Mouse (Mus musculus) CD4-positive helper T cell, adult 2 months (primary cell): ENCODE measurements around the gene Fam173b.

Source experiments
- DNase-seq: peaks from one replicate; pipeline ENCODE4 v3.0.0-alpha.2; 2012; ENCODE audit warnings: low read depth, missing footprints, low spot score

Gene Fam173b

DNA sequence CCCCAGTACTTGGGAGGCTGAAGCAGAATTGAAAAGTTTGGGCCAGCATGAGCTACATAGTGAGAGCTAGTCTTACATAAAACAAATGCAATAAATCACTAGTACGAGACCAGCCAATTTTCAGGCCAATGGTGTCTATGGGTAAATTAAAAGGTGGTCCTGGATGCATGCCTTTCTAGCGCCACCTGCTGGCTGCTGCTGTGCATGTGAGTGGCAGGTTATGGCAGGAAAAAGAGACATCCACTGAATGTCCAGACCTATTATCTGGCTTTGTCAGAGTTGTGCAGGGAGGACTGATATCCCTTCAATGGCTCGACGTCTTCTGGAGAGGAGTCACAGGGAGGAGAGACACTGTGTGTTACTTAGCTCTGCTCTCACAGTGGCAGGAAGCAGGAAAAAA is 15.1 kb upstream of the Fam173b start:
- DNase-seq = peak; percentile 76

- no peak for DNase-seq
Measured at GRCm38 (mm10) chr15:31587789-31588188, 13.9 kb upstream of the Fam173b start.

DNA sequence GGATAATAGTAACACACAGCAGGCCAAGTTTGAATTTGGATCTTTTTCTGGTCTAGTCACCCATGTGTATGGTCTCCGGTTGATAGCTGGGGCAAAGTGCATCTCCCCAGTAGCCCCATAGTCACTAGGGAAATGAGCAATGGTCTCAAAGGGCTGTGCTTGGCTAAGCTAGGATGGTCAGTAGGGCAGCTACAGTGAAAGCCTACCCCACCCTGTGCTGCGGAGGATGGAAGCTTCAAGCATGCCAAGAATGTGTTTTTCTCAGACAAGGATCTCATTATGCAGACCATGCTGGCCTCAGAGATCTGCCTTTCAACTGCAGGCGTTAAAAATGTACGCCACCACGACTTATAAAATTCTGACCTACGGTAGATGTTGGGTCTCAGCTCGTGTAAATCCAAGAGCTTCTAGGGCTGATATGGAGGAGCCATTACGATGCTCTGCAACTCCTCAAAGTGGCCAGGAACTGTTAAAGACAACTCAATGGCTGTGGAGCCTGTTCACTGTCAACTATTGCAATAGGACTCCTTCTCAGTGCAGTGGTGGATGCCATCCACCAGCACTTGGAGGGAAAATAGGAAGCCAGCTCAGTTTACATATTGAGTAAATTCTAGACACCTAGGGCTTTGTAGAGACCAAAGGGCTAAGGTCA is 12.5 kb upstream of the Fam173b start:
- no peak for DNase-seq

DNA sequence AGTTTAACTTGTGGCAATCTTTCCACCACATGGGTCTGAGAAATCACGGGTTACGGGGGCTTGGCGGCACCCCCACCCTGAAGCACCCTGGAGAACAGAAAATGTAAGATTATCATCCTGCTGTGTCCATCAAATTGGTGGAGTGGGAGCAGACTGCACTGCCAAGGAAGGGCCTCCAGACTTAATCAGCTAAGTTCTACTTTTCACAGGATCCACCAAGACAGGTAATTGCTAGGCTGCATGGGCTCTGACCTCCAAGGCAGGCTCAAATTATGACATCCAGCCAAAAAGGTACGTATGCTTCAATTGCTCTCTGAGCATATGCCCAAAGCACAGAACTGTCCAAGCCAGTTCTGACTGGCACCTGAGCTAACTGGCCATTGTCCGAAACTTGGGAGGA is 11.5 kb upstream of the Fam173b start:
- no peak for DNase-seq

DNA sequence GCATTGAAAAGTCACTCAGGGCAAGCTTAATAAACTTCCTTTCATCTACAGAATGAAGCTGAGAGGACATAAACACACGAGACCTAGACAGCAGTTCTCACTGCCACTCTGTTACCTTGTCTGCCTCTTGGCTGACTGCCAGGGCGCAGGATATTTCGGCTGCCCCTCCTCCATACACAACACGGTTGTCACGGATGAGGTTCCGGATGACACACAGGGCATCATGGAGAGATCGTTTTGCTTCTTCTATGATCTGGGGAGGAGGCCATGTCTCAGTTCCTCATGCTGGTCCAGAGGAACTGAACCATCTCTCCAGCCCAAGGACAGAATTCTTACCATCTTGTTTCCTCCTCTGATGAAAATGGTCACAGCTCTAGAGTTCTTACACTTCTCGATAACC is 9.1 kb upstream of the Fam173b start:
- no peak for DNase-seq

GRCm38 (mm10) chr15:31594260-31594659 is 7.4 kb upstream of the Fam173b start:
- DNase-seq = no peak

- DNase-seq = no peak
Measured at GRCm38 (mm10) chr15:31595651-31596050, 6.0 kb upstream of the Fam173b start.

DNA sequence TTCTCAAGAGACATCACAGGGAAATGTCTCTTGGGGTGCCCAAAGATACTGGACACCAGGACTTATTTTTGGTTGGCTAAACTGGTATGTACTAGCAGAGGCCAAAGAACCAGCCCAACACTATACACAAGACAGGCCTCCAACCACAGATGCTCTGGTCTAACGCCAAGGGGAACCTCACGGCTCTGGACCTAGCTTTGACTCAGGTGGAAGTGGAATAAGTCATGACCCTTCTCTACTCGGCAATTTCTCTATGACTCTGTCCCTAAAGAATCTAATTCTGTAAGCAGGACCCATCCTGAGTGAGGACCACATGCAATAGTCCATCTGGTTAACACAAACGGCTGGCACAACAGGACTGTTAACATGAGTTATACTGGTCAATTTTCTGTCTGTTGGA is 1.8 kb upstream of the Fam173b start:
- DNase-seq = no peak

DNA sequence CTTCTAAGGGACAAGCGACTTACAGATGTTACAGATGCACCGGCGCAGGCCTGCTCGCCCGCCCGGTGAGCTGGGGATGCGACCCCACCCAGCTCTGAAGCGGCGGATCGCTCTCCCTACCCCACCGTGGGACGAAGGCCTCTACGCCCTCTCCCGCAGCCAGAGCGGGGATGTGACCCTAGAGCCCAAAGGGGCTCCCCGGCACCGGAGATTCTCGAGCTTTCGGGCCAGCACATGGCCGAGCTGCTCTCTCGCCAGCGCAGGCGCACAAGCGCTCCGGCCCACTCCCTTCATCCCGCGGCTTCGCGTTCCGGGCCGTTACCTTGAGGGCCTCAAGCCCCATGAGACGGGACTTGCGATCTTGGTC is 390 bp upstream of the Fam173b start:
- no peak for DNase-seq

GRCm38 (mm10) chr15:31602426-31602825 is 774 bp downstream of the Fam173b start:
- peak; percentile 68 for DNase-seq

DNA sequence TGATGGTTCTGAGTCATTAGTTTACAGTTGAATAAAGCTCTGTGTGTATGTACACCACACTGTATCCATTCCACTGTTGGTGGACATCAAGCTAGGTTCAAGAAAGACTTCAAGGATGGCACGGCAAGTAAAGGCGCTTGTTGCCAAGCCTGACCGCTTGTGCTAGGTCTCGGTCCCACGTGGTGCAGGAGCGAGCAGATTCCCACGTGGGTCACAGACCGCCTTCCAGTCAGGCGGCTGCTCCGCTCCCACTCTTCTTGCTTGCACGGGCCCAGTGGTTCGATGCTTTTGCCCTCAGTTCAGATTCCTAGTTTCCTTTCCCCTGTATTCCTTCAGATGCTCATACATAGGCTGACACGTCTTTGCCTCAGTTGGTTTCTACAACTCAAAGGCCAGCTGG is 1.5 kb downstream of the Fam173b start:
- no peak for DNase-seq

DNA sequence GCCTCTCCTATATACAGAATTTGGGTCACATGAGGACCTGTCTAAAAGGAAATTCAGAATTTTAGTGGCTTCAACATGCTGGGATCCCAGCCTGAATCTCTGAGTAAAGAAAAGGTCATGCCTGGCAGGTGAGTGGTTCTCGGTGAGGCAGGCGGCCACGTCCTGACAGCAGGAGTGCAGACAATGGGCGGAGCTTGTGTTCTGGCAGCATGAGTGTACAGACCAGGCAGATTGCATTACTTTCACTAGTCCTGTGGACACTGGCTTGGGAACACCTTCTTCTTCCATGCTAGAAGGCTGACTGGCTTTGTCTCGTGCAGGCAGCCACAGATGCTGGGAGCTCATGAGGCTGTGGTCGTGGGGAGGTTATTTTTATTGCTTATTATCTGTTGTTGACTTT is 5.2 kb downstream of the Fam173b start:
- DNase-seq = no peak

DNA sequence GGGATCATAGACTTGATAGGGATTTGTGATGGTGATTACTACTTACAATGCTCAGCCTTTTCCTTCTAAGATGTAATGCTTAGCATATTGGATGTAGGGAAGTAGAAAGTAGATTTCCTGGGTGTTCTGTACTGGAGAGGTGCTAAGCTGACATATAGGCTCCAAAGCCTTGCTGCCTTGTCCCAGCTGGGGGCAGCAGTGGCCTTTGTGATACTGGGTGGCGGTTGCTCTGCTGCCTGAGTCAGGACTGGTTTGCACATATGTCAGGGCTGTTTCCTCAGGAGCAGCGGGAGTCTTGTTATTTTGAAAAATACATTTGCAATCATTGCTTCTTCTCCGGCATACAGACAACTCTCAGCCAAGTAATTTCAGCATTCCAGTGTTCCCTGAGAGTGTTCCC is 9.4 kb downstream of the Fam173b start:
- DNase-seq = no peak

DNA sequence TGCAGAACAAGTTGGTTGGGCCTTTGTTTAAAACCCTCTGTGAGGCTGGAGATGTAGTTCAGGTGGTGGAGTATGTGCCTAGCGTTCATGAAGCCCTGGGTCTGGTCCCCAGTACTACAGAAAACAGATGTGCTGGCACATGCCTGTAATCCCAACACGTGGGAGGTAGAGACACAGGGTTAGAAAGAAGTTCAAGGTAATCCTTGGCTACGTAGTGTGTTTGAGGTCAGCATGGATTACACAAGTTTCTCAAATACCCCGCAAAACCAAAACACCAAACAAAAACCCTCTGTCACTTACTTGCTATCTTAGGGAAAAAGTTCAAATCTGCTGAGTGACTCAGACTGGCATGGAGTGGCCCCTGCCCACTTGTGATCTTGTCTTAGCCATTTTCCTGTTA is 10.3 kb downstream of the Fam173b start:
- no peak for DNase-seq

DNA sequence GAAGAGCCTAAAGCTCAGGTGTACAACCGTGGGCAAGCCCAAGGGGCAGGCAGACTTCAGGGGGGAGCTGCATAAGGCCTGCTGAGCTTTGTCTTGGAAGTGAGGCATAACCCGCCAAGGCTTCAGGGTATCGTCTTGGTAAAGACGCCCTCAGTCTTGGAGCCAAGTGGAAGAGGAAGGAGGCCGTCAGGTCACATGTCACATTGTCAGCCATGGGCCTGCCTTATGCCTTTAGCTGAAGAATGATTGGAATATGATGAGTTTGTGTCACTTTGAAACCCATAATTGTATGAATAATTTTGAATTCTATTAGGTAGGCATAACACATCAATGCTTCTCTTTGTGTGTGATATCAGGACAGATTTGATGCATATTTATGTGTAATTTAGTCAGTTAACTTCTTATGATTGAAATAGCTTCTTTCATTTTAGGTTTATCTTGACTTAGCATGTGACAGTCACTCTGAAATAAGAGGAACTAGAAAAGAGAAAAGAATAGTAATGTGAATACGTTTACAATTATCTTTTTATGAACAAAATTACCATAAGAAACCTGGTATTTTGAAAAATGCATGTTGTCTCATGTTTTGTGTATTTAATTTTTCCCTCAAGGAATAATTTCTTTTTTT is 12.3 kb downstream of the Fam173b start:
- no peak for DNase-seq

- DNase-seq = no peak
Measured at GRCm38 (mm10) chr15:31614666-31615065, 13.0 kb downstream of the Fam173b start.

DNA sequence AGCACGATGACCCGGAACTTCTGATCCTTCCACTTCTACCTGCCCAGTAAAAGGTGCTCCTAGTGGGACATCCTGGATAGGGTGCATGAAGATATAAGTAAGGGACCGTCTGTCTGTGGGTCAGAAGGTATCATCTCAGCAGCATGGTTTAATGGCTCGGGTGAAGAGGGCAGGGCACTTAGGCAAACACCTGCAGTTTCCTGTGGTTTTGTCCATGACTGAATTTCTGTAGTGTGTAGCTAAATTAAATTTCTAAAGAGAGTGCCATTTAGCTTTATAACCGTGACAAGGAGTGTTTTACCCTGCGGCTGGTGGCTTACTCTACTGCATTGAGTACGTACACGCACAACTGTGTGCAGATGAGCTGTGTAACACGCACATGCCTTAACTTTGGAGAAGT is 15.6 kb downstream of the Fam173b start:
- no peak for DNase-seq

- DNase-seq = no peak
Measured at GRCm38 (mm10) chr15:31619521-31619920, 17.9 kb downstream of the Fam173b start.

GRCm38 (mm10) chr15:31627277-31628154 is 25.9 kb downstream of the Fam173b start:
- no peak for DNase-seq

DNA sequence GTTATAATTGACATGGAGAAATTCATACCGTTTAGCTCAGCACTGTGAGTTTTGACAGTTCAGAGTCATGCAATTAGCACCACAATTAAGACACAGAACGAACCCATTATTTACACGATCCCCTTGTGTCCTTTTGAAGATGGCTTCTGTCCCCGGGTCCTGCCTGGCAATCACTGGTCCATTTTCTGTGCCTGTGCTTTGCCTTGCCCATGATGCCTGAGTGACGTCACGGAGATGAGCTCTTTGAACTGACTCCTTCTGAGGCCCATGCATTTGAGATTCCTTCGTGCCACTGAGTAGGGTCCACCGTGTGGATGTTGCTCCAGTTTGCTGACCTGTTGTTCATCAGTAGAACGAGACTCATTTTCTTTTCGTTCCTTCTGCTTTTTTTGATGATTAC is 26.5 kb downstream of the Fam173b start:
- no peak for DNase-seq

DNA sequence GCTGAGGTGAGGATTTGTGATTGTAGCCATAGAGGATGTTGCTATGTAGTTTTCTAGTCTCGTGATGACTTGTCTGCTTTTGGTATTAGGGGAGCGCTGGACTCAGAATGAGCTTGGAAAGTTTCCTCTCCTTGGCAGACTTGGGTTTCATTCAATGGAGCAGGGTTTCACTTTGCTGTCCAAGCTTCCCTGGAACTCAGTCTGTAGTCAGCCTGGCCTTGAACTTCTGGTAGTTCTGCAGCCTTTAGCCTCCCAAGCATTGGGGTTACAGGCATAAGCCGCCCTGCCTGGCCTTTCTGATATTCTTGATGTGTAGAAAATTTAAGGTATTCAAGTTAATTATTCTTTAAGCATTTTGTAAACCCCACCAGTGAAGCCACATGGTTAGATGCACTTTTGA is 27.9 kb downstream of the Fam173b start:
- no peak for DNase-seq

DNA sequence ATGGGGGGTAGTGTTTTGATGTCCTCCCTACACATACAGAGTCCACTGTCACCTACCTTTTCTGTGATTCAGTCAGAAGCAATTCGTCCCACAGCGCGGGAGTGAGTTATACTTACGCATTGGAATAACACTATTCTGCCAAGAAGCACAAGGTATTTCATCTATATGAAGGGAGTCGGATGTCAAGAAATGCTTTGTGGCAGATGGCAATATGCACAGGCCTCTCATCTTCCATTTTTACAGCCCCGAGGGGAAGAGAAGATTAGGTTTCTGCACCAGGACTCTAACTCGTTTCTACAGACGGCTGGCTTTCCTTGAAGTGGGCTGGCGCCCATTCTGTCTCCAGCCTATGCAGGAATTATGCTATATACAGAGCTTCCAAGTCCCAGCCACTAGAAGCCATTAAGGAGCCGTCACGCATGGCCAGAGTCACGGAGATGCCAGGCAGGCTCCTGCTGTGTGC is 29.8 kb downstream of the Fam173b start:
- DNase-seq = no peak

DNA sequence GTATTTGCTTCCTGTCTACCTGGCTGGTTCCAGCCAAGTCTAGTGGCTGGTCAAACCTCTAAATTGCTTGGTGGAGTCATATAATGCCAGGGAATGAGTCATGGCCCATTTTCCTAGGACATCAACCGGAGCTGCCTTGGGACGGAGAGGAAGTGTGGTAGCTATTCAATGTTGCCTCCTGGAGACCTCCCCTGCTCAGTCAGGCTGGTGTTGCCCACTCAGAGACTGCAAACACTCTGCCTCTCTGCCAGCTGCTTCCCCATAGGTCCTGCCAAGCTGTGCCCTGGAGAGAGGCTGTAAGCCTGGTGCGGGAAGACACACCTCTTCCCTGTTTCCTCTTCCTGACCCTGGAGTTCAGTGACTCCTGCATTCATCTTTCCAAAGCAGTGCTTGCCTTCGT is 30.8 kb downstream of the Fam173b start:
- DNase-seq = no peak
